Mouse (Mus musculus): ENCODE measurements around the gene Glyatl3. TPM values are rescaled to one million over a fixed set of nuclear protein-coding genes. Genes with fewer than 3 reads are reported as not detected.

Gene Glyatl3
- total RNA-seq, 4 experiments from 2014 or later: not detected

DNA sequence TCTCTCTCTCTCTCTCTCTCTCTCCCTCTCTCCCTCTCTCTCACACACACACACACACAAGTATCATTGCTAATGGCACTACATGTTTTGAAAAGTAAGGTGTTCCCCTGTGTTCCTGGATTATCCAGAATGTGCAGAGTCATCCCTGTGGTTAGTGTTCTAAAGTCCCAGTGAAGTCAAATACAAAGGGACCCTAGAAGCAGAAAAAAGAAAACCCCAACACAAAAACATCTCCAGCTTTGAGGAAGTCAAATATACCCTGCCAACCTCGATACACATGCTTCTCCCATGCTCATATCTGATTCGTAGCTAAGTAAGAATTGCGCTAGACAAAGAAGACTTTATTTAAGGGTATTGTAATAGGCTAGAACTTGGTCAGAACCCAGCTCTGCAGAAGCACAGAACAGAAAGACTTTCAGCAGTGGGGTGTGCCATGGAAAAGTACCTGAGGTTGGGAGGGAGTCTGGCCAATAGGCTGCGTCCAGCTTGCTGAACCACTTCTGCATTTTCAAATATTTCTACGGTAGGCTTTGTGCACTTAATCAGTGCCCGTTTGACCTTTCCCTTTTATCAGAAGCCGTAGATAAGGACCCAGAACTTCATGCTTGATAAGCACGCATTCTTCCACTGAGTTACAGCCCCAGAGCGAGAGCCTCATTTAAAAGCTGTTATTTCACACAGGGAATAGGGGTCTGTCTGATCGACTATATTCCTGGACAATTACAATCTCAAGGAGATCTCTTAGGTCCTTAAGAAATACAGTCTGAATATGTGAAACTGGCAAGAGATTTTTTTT lies 45.0 kb downstream of the Glyatl3 start:
- DNase-seq (ENCODE audit: low spot score in 2 of 2): no peak

GRCm38 (mm10) chr17:40855065-40855464 lies 59.1 kb downstream of the Glyatl3 start:
- DNase-seq (ENCODE audit: low spot score in 2 of 2): no peak

Other genes starting within 250 kb of the Glyatl3 start
- not detected for gene Esp1, start 187.2 kb downstream of the Glyatl3 start, total RNA-seq (2022)
- not detected for gene Crisp2, start 107.3 kb downstream of the Glyatl3 start, total RNA-seq (2022)
- gene Rhag, start 103.2 kb downstream of the Glyatl3 start, total RNA-seq (2022): not detected
- under 1 TPM in 1 of 4 experiments, not detected in 3; 0.43 TPM for gene 9130008F23Rik, start 33.8 kb downstream of the Glyatl3 start, total RNA-seq (2022)
- gene Mut, start 20.3 kb upstream of the Glyatl3 start, total RNA-seq (2022): 10 to 100 TPM; 47.6 to 59.2 (median 55.4) TPM
- gene Cenpq, start 20.7 kb upstream of the Glyatl3 start, total RNA-seq (2022): 1 to 10 TPM; 3.0 to 3.7 (median 3.3) TPM